In the genomic region with DNA sequence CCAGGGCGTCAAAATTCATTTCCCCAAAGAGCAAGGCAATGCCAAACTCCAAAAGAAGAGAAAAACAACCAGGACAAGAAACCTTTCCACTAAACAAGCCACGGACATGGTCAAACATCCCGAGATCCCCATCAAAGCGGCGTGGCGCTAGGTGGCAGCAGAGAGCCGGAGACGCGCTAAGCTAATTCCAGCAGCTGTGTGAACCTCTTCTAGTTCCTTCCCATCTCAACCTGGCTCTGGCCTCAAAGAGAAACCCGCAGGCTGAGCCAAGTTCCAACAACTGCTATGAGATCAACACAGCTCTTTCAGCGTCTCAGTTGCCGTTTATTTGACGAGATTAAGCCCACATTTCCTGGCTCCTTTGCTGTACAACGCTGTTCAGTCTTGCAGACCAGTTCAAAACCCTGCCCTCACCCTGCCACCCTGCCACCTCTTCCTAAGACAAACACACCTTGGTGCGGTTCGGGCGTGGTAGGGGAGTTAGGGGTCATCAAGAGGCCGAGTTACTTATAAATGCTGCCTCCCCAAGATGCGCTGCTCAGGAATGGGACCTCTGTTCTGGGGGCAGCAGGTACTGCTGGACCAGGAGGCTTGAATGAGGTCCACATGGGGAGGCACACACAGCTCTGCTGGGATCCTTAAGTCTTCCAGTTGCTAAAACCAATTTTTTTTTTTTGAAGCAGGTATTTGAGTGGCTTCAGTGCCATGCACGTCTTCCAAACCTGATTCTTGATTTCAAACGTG, we compare ENCODE assay signal across 9 mouse cellular contexts. TPM values are rescaled to one million over a fixed set of nuclear protein-coding genes. Genes with fewer than 3 reads are reported as not detected.
DNase-seq lines count a peak whose midpoint lies in the region; ATAC-seq and TF ChIP-seq lines count a peak whose summit lies in the region.
"Had no signal": no experiment of that assay in that cellular context is flagged by ENCODE, and none has a peak within 500 bp of the region (broad histone marks: within the 10 kb centered on the region; RNA-seq: fewer than 3 reads in every experiment).

No protein-coding gene starts in this region.

- intact Hi-C loops in heart, postnatal 36 days (cut with DNase I): loop anchor here (5.0 kb wide), 1 partner anchor 1909 kb away; no protein-coding TSS in a partner anchor

- H3K9ac ChIP-seq in ES-E14 (ENCODE audit: insufficient read depth, low read depth, low read length, poor library complexity, severe bottlenecking): no peak overlapping the region

- no peaks in the 10 kb centered on the region for H3K9me3 ChIP-seq in ES-E14 (ENCODE audit: control insufficient read depth, insufficient read depth, low read depth, low read length)

- in situ Hi-C loops in ES-E14 (cut with MboI; ENCODE audit: low sequenced_read_pairs in 2 of 2, unreplicated experiment in 2 of 2): no loop called here

- no peaks in the 10 kb centered on the region for H3K36me3 ChIP-seq in ES-E14 (ENCODE audit: control insufficient read depth, insufficient read depth, low read length, poor library complexity, severe bottlenecking)

- peak; percentile 75 for DNase-seq in ES-E14 (ENCODE audit: low read depth, low spot score)
- peak; percentile 85 for DNase-seq in brain, adult 2 months (ENCODE audit: low read depth, low spot score)
- peak; percentile 78 to 88 for DNase-seq in heart, postnatal 36 days
- DNase-seq in layer of hippocampus, postnatal 10 days (ENCODE audit: low spot score in 2 of 2): peak; percentile 92
- DNase-seq in lung, postnatal 25 days (ENCODE audit: low spot score): peak; percentile 72
- peak; percentile 86 for DNase-seq in right cerebral cortex, adult 18-20 months
- peak; percentile 89 for DNase-seq in thymus, postnatal 4 days

- no peak overlapping the region for H3K27ac ChIP-seq in ES-E14 (ENCODE audit: insufficient read depth, low read depth, low read length, poor library complexity, severe bottlenecking)
- H3K27ac ChIP-seq: macrophage had no signal

- peak; percentile 72 for ATAC-seq in erythroid progenitor cell, adult 5-6 weeks (replicated peaks; ENCODE audit: low FRiP score, poor library complexity, severe bottlenecking)

- H3K4me3 ChIP-seq in ES-E14 (ENCODE audit: insufficient read depth in 1 of 2, low read depth in 1 of 2, low read length in 2 of 2, poor library complexity in 1 of 2, severe bottlenecking in 1 of 2): no peak overlapping the region

- peaks cover 2 to 3% of the 10 kb centered on the region in 2 experiments; a peak in 1 of 4 replicates for H3K4me1 ChIP-seq in ES-E14 (ENCODE audit: control insufficient read depth in 2 of 2, insufficient read depth in 2 of 2, low read length in 2 of 2, poor library complexity in 1 of 2)

TF ChIP-seq in ES-E14, 5 proteins besides CTCF, POLR2A, EP300 and RAD21:
- 0 out of 2 replicates have a peak, but pooled peaks have one; percentile 14 for TF ChIP-seq CHD2 (IDR thresholded peaks at IDR 0.05; ENCODE audit: low read depth, low read length)
- TF ChIP-seq MAFK (IDR thresholded peaks at IDR 0.05; ENCODE audit: insufficient read depth, low read depth, low read length): no peak
- TF ChIP-seq ZC3H11A (IDR thresholded peaks at IDR 0.05; ENCODE audit: borderline replicate concordance, low read depth, low read length): peak; percentile 45; the same call in 1 of the 2 replicates
- no peak for TF ChIP-seq ZNF384 (IDR thresholded peaks at IDR 0.05; ENCODE audit: low read depth, low read length)
- TF ChIP-seq HCFC1 (IDR thresholded peaks at IDR 0.05; ENCODE audit: borderline replicate concordance, insufficient read depth, low read length): no peak; the same call in 1 of the 2 replicates

RNA-seq across cellular contexts. Expression of a gene that starts 18.5 kb away (rescaled TPM):
- 17.7 and 21.6 TPM in 2 replicates for total RNA-seq in ES-E14 (2012; rRNA removed)
- total RNA-seq in erythroid progenitor cell, adult 5-6 weeks (2015; ENCODE audit: low replicate concordance): 0.72 and 0.84 TPM in 2 replicates
- total RNA-seq in erythroid progenitor cell, adult 5-6 weeks (2017; ENCODE audit: low replicate concordance): 1.7 and 3.9 TPM in 2 replicates
- total RNA-seq in heart, postnatal 36 days (2021): 1 to 10 TPM; 1.1 to 1.3 TPM
- 1 to 10 TPM; 6.2 to 7.9 TPM for total RNA-seq in layer of hippocampus, postnatal 10 days (2021)
